Mouse (Mus musculus) B cell, adult (primary cell): ENCODE measurements around the gene Atp9a. TPM values are rescaled to one million over a fixed set of nuclear protein-coding genes. Genes with fewer than 3 reads are reported as not detected.

Source experiments
- total RNA-seq: library from RNA; stranded (reverse); gene quantifications from 4 replicates; pipeline ENCODE4 v1.2.4, GENCODE M21; 2023; ENCODE audit not compliant: inconsistent age

Atp9a gene
- total RNA-seq = 0.48 to 2.6 TPM (median 1.2 TPM) in 4 replicates

GRCm38 (mm10) chr2:168742059-168742627, at the start of gene Atp9a:
Gene Atp9a (minus strand): TSS chr2:168742409.

GRCm38 (mm10) chr2:168767582-168767981, 25.4 kb upstream of the Atp9a start, which contains the start of gene Sall4:
Gene Sall4 (minus strand): TSS chr2:168767943.

DNA sequence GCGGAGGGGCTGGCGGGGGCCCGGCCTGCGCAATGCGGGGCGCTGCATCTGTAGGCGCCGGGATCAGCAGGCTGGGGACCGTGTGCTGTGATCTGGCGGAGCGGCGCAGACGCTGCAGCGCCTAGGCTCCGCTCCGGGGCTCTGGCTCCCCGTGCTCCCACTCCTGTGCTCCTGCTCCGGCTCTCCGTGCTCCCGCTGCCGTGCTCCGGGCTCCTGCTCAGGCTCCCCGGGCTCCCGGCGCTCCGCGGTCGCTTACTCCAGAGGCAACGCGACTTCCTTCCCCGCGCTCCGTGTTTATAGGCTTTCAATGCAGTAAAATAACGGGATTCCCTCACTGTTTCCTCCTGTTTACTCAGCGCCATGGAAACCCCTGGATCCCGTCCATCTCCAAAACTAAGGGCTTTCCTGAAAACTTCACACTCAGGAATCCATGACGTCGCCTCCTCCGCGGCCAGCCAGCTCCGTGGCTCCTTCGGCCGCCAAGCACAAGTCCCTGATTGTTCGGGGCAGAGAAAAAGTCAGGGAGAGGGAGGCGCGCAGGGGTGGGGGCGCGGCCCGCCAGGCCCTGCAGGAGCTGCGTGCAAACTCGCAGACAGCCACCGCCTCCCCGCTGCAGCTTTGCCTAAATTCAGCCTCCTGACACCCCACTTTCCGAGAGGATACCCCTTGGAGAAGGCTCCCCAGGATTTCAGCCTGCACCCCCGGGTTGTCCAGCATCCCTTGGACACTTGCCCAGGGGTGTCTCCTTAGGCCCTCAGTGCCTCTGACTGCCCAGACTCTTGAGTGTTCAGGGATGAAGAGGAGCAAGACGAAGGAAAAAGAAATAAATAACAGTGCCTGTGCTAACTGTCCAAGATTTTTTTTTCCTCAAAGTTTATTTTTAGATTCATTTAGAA, 140.5 kb downstream of the Atp9a start, which contains the start of gene Nfatc2:
Gene Nfatc2, minus strand, starts transcription at position 167 of the 896 bp plus-strand sequence.

Other genes with a start within 250 kb of the Atp9a start
- gene Nfatc2, start 140.8 kb downstream of the Atp9a start, total RNA-seq = 45.3 to 50.5 TPM (median 49.1 TPM) in 4 replicates
- not detected in 4 replicates for gene Sall4, start 25.5 kb upstream of the Atp9a start, total RNA-seq
- gene Zfp64, start 213.2 kb upstream of the Atp9a start, total RNA-seq = 19.7 to 23.3 TPM (median 22.4 TPM) in 4 replicates